Mouse (Mus musculus) midbrain, embryonic 16.5 days (tissue): ENCODE results near the gene Pnrc1. TPM values are rescaled to one million over a fixed set of nuclear protein-coding genes. Genes with fewer than 3 reads are reported as not detected.

ENCODE experiments used
- ATAC-seq: fragments of 200-750 bp; cut with Nextera tagmentation; 2 replicates; pipeline ENCODE4 v1.8.0; 2017; ENCODE audit warnings: moderate TSS enrichment
- H3K27ac ChIP-seq: fragments of 300-500 bp; sonication (generic); 2 replicates; pipeline ENCODE4 v1.5.1; 2014; ENCODE audit warnings: mild to moderate bottlenecking, low read length, mixed read lengths
- H3K27me3 ChIP-seq: fragments of 300-500 bp; sonication (generic); 2 replicates; pipeline ENCODE4 v1.6.1; 2014; ENCODE audit warnings: low read depth, low read length, mixed read lengths; ENCODE audit not compliant: control insufficient read depth, insufficient read depth
- H3K36me3 ChIP-seq: fragments of 300-500 bp; sonication (generic); 2 replicates; pipeline ENCODE4 v1.6.1; 2014; ENCODE audit warnings: mild to moderate bottlenecking, low read length, moderate library complexity, mixed read lengths; ENCODE audit not compliant: control insufficient read depth, insufficient read depth
- H3K4me1 ChIP-seq: fragments of 300-500 bp; sonication (generic); 2 replicates; pipeline ENCODE4 v1.6.1; 2014; ENCODE audit warnings: mild to moderate bottlenecking, low read length, mixed read lengths; ENCODE audit not compliant: control insufficient read depth, insufficient read depth
- H3K4me2 ChIP-seq: fragments of 300-500 bp; sonication (generic); 2 replicates; pipeline ENCODE4 v1.6.1; 2014; ENCODE audit warnings: mild to moderate bottlenecking, low read length, mixed read lengths
- H3K4me3 ChIP-seq: fragments of 300-500 bp; sonication (generic); 2 replicates; pipeline ENCODE4 v1.5.1; 2014; ENCODE audit warnings: low read depth, mild to moderate bottlenecking, low read length, moderate library complexity, mixed read lengths
- H3K9ac ChIP-seq: fragments of 300-500 bp; sonication (generic); 2 replicates; pipeline ENCODE4 v1.6.1; 2014; ENCODE audit warnings: low read depth, low read length, mixed read lengths
- H3K9me3 ChIP-seq: fragments of 300-500 bp; sonication (generic); replicated peaks from 2 replicates; pipeline ENCODE4 v1.6.1; 2014; ENCODE audit warnings: mild to moderate bottlenecking, low read length, mixed read lengths; ENCODE audit not compliant: control insufficient read depth, poor library complexity, severe bottlenecking
- WGBS: fragments of 180-500 bp; shearing (Covaris S2); extraction: QIAGEN DNeasy Blood & Tissue Kit; methylation state at CpG from one replicate; pipeline ENCODE4 v1.1.7; 2014; 5-methylcytosine and 5-hydroxymethylcytosine counted together
- polyA plus RNA-seq: library from polyadenylated mRNA; unstranded; fragments of >200 nt; fragmentation: Nextera tagmentation; extraction: Ambion mirVana; gene quantifications from 2 replicates; pipeline ENCODE4 v1.2.1, GENCODE M21; 2015

The Pnrc1 gene
- polyA plus RNA-seq, 1 experiment from 2014 or later = 48.7 TPM

DNA sequence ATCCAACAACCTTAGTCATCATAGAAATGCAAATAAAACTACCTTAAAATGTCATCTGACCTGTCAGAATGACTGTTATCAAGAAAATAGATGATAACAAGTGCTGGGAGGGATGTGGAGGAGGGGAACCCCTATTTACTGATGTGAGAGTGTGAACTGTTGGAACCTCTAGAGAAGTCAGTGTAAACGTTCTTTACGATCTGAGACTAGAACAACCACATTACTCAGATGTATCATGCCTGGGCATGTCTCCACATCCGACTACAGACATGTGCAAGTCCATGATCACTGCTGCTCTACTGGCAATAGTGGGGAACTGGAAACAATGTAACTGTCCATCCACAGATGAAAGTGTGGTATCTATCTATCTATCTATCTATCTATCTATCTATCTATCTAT, 16.5 kb downstream of the Pnrc1 start:
- Histone ChIP-seq H3K4me1 (no peaks in the 10 kb centered on the region), H3K4me2 (no peak overlapping the region), H3K9ac (no peak overlapping the region), H3K27me3 (no peaks in the 10 kb centered on the region), H3K36me3 (no peaks in the 10 kb centered on the region), H3K27ac (no peak overlapping the region), H3K4me3 (no peak overlapping the region), H3K9me3 (no peaks in the 10 kb centered on the region)
- no peak for ATAC-seq
- 89% methylated on average over 3 of the region's 3 CpGs for WGBS

DNA sequence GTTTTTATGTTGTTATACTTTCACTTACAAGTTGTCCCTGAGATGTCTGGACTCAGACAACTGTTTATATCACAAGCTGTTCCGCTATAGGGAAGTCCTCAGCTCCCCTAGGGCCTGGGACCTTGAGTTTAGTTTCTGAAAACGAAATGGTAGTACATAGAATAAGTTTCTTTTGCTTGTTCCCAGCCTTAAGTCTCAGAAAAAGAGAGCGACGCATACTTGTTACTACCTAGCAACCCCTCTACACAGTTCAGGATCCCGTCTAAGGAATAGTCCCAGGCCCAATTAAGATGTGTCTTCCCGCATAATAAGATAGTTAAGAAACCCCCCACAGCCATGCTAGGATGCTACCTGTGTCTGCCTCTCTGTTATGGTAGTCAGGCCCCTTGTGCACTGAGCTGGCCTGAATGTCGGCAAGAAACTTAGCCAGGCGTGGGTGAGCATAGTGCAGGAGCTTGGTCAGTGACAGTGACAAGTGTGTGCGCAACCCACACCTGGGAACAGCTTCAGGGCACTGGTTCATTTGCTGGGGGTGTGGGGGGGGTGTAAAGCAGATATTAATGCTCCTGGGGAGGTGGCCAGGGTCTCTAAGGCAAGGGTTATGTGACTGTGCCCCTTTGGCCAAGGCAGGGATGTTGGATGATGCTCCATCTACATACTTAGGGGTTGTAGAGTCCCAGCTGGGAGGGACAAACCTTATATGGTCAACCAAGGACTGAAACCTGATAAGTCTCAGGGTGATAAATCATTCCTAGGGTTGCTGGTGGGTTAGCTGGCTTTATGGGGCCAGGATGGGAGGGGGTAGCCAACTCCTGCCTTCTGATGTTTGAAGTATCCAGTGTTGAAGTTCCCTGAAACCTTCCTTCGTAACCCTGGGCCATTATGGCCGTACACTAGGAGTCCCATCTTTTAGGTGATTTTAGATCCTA, 19.3 kb downstream of the Pnrc1 start:
- 82% methylated on average over 11 of the region's 11 CpGs for WGBS
- Histone ChIP-seq H3K4me1 (no peaks in the 10 kb centered on the region), H3K4me3 (no peak overlapping the region), H3K9ac (no peak overlapping the region), H3K36me3 (no peaks in the 10 kb centered on the region), H3K4me2 (no peak overlapping the region), H3K27me3 (no peaks in the 10 kb centered on the region), H3K9me3 (no peaks in the 10 kb centered on the region), H3K27ac (no peak overlapping the region)
- no peak for ATAC-seq

DNA sequence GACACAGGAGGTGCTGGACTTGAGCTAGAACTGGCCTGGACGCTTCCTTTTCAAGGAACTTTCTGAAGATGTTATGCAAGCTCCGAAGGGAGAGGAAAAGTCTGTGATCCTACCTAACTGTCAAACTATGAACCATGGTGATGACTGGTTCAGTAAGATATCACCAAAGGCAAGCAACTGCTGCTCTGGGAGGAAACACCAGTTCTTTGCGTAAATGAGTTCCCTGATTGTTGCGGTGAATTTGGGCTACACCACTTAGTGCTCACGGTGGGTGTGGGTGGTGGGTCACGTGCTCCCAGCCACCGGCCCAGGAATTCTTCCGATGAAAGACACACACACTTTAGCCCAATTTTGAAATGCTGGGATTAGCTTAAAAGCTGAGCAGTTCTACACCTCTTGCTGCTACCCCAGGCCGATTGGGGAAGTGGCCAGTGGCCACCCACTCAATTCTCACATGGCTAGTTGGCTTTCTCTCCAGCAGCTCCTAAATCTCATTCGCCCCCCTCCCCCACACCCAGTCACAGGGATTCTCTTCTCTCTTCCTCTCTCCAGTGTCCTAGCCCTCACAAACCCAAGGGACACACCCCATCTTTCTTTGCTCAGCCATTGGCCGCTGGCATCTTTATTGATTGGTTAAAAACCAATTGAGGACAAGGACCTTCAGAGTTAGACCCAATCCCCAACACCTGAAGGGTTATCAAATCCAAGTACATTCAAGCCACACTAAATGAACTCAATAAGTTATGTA, 24.8 kb downstream of the Pnrc1 start:
- Histone ChIP-seq H3K4me3 (no peak overlapping the region), H3K9me3 (no peaks in the 10 kb centered on the region), H3K4me1 (no peaks in the 10 kb centered on the region), H3K27ac (no peak overlapping the region), H3K27me3 (no peaks in the 10 kb centered on the region), H3K9ac (no peak overlapping the region), H3K36me3 (no peaks in the 10 kb centered on the region), H3K4me2 (no peak overlapping the region)
- no peak for ATAC-seq
- WGBS = 88% methylated on average over 11 of the region's 11 CpGs

DNA sequence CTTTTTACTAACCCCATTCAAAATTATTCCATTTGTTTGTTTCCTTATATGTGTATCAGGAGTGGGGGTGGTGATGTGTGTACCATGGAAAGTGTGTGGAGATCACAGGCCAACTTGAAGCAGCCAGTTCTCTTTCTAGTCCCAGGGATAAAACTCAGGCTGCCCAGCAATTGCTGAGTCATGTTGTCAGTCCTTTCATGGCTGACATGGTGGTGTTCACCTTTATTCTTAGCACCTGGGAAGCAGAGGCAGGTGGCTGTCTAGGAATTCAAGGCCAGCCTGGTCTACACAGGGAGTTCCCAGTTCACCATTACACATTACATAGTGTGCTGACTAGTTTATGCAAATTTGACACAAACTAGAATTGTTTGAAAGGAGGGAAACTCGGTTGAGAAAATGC, 27.1 kb downstream of the Pnrc1 start:
- ATAC-seq = no peak
- Histone ChIP-seq H3K4me1 (no peaks in the 10 kb centered on the region), H3K36me3 (no peaks in the 10 kb centered on the region), H3K27ac (no peak overlapping the region), H3K9me3 (no peaks in the 10 kb centered on the region), H3K4me2 (no peak overlapping the region), H3K27me3 (no peaks in the 10 kb centered on the region), H3K4me3 (no peak overlapping the region), H3K9ac (no peak overlapping the region)
- WGBS = 74% methylated on average over 1 of the region's 1 CpGs

DNA sequence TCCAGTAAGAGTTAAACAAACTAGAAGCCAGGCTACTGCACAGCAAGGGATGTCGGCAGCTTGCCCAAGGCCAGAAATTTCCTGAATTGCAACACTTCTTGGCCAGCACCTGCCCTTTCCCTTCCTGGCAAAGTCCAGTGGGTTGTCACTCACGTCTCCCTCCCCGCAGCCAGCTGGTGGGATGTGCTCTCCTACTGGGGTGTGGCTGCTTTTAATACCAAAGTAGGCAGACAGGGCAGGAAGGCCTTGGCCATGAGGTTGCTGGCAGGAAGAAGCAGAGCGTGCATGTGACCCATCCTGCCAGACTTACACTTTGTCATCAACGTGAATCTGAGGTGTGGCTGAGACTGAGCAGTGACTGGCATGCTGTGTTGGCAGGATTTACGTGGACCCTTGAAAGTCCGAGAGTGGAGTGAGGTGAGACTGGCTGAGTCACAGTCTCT, 28.6 kb downstream of the Pnrc1 start:
- WGBS = 69% methylated on average over 7 of the region's 7 CpGs

DNA sequence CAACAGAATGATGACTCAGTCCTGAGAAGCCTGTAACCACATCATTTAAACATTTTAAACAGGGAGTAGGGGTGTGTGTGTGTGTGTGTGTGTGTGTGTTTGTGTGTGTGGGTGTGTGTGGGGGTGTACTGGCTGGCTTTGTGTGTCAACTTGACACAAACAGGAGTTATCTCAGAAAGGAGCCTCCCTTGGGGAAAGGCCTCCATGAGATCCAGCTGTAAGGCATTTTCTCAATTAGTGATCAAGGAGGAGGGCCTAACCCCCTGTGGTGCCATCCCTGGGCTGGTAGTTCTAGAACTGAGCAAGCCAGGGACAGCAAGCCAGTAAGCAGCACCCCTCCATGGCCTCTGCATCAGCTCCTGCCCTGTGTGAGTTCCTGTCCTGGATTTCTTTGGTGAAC, 29.7 kb downstream of the Pnrc1 start:
- no peak for ATAC-seq
- H3K36me3 ChIP-seq = no peaks in the 10 kb centered on the region
- H3K27me3 ChIP-seq = no peaks in the 10 kb centered on the region

More for the DNA sequence above, 28.6 kb downstream of the Pnrc1 start:
- Histone ChIP-seq H3K9me3 (no peaks in the 10 kb centered on the region), H3K27me3 (no peaks in the 10 kb centered on the region), H3K4me3 (no peak overlapping the region), H3K36me3 (no peaks in the 10 kb centered on the region), H3K4me1 (no peaks in the 10 kb centered on the region), H3K4me2 (no peak overlapping the region), H3K27ac (no peak overlapping the region), H3K9ac (no peak overlapping the region)
- ATAC-seq = no peak; the same call in 1 of the 2 replicates

DNA sequence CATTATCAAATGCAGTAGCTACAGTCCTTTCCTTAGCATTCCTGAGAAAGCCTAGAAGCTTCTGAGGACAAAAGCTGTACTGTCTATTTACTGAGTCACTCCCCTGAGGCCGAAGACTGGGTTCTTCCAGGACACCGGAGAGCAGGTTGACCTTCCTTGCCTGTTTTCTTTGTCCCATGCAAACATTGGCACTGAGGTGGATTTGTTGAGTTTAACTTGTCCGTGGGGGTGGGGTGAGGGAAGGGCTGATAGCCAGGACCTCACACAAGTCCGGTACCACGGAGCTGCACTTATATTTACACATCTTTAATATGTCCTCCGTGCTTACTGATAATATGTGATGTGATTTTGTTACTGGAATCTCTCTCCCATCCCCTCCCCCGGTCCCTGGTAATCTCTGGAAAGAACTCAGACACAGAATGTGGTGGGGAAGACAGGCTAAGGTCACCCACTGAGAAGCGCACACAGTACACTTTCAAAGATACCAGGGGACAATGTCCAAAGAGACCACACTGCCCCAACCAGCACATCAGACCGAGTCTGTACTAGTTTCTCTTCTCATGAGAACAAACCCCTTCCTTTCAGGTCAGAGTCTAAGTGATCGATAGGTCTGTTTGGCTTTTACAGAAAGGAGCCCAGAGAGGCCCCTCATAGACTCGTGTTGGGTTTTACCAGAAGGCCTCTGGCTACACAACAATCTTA, 32.5 kb downstream of the Pnrc1 start:
- 84% methylated on average over 11 of the region's 11 CpGs for WGBS
- no peaks in the 10 kb centered on the region for H3K4me1 ChIP-seq
- no peak for ATAC-seq
- H3K9ac ChIP-seq = no peak overlapping the region
- H3K27ac ChIP-seq = no peak overlapping the region
- no peak overlapping the region for H3K4me3 ChIP-seq
- no peaks in the 10 kb centered on the region for H3K27me3 ChIP-seq
- no peaks in the 10 kb centered on the region for H3K9me3 ChIP-seq
- no peak overlapping the region for H3K4me2 ChIP-seq
- no peaks in the 10 kb centered on the region for H3K36me3 ChIP-seq

More for the DNA sequence above, 29.7 kb downstream of the Pnrc1 start:
- H3K27ac ChIP-seq = no peak overlapping the region
- H3K4me1 ChIP-seq = no peaks in the 10 kb centered on the region
- no peak overlapping the region for H3K9ac ChIP-seq
- no peak overlapping the region for H3K4me3 ChIP-seq
- no peak overlapping the region for H3K4me2 ChIP-seq
- H3K9me3 ChIP-seq = no peaks in the 10 kb centered on the region

DNA sequence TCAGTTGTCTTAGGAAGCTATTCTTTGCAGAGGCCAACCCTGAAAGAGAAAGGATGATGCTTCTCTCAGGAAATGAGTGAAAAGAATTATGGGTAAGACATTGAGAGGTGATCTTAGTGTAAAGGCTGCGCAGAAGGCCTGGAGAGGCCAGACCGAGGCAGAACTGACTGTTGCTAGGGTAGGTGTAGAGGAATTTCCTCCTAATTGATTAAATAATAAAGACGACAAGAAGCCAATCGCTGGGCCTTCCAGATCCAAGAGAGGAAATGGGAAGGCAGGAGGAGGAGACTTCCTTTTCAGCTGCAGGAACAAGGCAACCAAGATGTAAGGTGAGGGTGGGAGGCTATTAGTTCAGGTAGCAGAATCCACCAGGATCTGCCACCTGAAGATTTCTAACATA, 35.3 kb downstream of the Pnrc1 start:
- WGBS = 61% methylated on average over 4 of the region's 4 CpGs
- Histone ChIP-seq H3K4me2 (no peak overlapping the region), H3K36me3 (no peaks in the 10 kb centered on the region), H3K9me3 (no peaks in the 10 kb centered on the region), H3K4me1 (no peaks in the 10 kb centered on the region), H3K27ac (no peak overlapping the region), H3K27me3 (no peaks in the 10 kb centered on the region), H3K4me3 (no peak overlapping the region), H3K9ac (no peak overlapping the region)
- no peak for ATAC-seq
